Mouse (Mus musculus) liver, adult 2 months (tissue): ENCODE measurements around the gene Ezh1. TPM values are rescaled to one million over a fixed set of nuclear protein-coding genes. Genes with fewer than 3 reads are reported as not detected.

Experiments used
- DNase-seq: peaks from one replicate; pipeline ENCODE4 v3.0.0-alpha.2; 2011; ENCODE audit warnings: low read depth, low spot score; ENCODE audit errors: extremely low read depth
- H3K27ac ChIP-seq: fragments of 200-500 bp; replicated peaks from 2 replicates; pipeline ENCODE4 v1.5.1; 2012; ENCODE audit warnings: low read depth, mild to moderate bottlenecking, control low read depth, inconsistent platforms, low read length; ENCODE audit not compliant: insufficient read depth
- H3K27me3 ChIP-seq: fragments of 200-500 bp; 2 replicates; pipeline ENCODE4 v1.6.1; 2012; ENCODE audit warnings: mild to moderate bottlenecking, moderate library complexity, low read length, inconsistent platforms; ENCODE audit not compliant: control insufficient read depth, insufficient read depth
- H3K36me3 ChIP-seq: fragments of 200-500 bp; 2 replicates; pipeline ENCODE4 v1.6.1; 2012; ENCODE audit warnings: low read length, inconsistent platforms; ENCODE audit not compliant: control insufficient read depth, insufficient read depth
- H3K4me1 ChIP-seq: fragments of 200-500 bp; 2 replicates; pipeline ENCODE4 v1.6.1; 2011; ENCODE audit warnings: low read length; ENCODE audit not compliant: control insufficient read depth, insufficient read depth
- H3K4me3 ChIP-seq: fragments of 200-500 bp; 2 replicates; pipeline ENCODE4 v1.5.1; 2011; ENCODE audit warnings: low read depth, mild to moderate bottlenecking, control low read depth, low read length, moderate library complexity; ENCODE audit not compliant: insufficient read depth
- H3K79me2 ChIP-seq: fragments of 200-500 bp; 2 replicates; pipeline ENCODE4 v1.6.1; 2012; ENCODE audit warnings: inconsistent platforms, mild to moderate bottlenecking, low read length, moderate library complexity; ENCODE audit not compliant: control insufficient read depth, insufficient read depth
- H3K9ac ChIP-seq: fragments of 200-500 bp; 2 replicates; pipeline ENCODE4 v1.6.1; 2012; ENCODE audit warnings: low read depth, mild to moderate bottlenecking, control low read depth, inconsistent platforms, low read length
- CTCF ChIP-seq: fragments of 200-500 bp; IDR thresholded peaks from 2 replicates; pipeline ENCODE4 v1.5.1; 2011; ENCODE audit warnings: low read depth, low read length, control low read depth
- POLR2A ChIP-seq: fragments of 200-500 bp; IDR thresholded peaks from 2 replicates; pipeline ENCODE4 v1.6.1; 2011; ENCODE audit warnings: low read length, control low read depth; ENCODE audit not compliant: insufficient read depth; ENCODE audit errors: extremely low read depth
- WGBS: fragments of 180-500 bp; shearing (Covaris S2); methylation state at CpG from one replicate; pipeline ENCODE4 v1.1.7; 2018; 5-methylcytosine and 5-hydroxymethylcytosine counted together
- polyA plus RNA-seq: library from polyadenylated mRNA; depleted of rRNA; stranded (reverse); fragments of >200 nt; gene quantifications from 2 replicates; pipeline ENCODE4 v1.2.3, GENCODE M21; 2012
- total RNA-seq: library from RNA; depleted of rRNA; stranded (reverse); fragments of >200 nt; gene quantifications from 2 replicates; pipeline ENCODE4 v1.2.3, GENCODE M21; 2014

The Ezh1 gene
- total and polyA plus RNA-seq, 2 experiments = 9.2 to 10.5 TPM

DNA sequence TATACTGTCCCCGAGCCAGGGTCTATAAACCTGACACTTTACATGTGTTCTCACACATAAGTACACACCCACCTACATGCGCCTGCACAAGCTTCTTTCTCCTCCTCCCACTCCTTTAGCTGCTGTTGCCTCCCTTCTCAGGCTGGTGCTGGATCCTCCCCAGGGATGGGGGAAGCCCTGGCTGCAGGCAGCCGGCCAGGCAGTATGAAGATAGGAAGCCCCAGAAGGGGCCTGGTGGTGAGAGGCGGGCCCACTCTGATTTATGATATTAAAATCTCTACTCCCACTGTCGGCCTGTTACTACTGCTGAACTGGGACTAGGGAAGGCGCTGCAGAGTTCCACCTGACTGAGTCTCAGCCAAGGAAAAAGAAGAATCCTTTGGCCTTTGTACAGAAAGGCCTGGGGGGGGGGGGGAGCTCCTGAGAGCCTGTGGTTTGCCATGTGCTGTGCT is 33.0 kb upstream of the Ezh1 start:
- no peaks in the 10 kb centered on the region for H3K79me2 ChIP-seq
- peaks cover 10% of the 10 kb centered on the region for H3K4me1 ChIP-seq
- H3K36me3 ChIP-seq = no peaks in the 10 kb centered on the region; the same call in 1 of the 2 replicates
- H3K4me3 ChIP-seq = no peak overlapping the region
- peak overlapping the region; percentile 57; the same call in 1 of the 2 replicates for H3K27ac ChIP-seq
- WGBS = 47% methylated on average over 6 of the region's 6 CpGs
- no peak for DNase-seq
- TF ChIP-seq POLR2A (no peak), CTCF (no peak)
- no peaks in the 10 kb centered on the region for H3K27me3 ChIP-seq
- H3K9ac ChIP-seq = no peak overlapping the region

DNA sequence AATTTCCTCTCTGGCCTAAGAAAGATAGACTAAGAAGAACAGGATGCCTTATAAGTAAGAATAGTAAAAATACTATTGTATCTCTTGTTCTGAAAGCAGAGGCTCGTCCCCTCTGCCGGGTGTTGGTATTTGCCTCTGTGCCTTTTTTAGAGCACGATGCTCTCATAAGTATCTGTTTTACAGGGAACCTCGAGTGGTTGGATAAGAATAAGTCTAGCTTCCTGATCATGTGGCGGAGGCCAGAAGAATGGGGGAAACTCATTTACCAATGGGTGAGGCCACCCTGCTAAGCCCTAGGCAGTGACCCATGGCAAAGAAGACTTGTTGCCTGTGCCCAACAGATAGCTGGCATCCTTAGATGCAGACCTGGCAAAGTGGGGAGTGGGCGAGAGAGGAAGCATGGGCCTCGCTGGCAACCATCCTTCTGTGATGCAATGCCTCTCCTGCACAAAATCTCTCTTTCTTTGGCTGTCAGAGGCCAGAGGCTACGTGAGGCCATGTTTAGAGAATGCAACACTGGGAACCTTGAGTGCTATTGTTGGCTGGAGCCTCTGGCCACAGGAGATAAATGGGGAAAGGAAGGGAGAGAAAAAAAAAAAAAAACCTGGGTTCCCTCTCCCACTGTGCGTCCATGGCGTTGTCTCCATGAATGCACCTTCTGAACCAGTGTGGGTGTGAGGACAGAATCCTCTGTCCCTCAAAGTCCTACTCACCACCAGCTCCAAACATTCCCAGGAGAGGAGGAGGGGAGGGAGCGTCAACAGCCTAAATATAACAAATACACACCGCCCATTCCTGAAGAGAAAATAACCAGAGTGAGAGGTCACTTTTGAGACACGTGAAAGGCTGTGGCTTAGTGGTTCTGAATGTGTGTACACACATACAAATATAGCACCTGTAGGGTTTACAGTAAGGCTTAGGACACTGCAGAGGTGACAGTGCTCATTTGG is 29.8 kb upstream of the Ezh1 start:
- H3K4me1 ChIP-seq = peaks cover 10% of the 10 kb centered on the region

DNA sequence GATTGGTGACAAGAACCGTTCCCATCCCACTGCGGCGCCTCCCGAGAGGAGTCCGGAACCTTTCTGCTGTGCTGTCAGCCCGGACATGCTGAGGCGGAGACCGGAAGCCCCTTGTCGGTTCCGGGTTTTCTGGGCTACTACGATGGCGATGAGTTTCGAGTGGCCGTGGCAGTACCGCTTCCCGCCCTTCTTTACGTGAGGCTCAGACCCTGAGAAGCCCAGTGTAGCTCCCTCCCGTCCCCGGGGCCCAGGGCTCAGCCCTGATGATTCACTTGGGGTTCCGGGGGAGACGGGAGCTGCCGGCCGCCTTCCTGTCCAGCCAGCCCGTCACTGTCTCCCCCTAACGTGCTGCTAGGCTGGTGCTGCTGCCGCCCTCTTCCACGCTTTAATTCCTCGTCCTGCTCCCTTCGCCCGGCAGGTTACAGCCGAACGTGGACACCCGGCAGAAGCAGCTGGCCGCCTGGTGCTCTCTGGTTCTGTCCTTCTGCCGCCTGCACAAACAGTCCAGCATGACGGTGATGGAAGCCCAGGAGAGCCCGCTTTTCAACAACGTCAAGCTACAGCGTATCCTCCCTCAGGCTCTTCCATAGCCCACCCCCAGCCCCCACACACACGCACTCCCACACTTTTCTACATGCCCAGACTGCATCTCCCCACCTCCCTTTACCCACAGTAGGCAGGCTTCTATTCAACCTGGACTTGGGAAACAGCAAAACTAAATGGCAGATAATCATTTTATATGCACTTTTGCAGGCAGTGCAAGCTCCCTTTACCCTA is 27.5 kb upstream of the Ezh1 start, which contains the start of gene Vps25:
Vps25 (plus strand) TSS at position 95 of the 777 bp plus-strand sequence.
- Histone ChIP-seq H3K79me2 (peaks cover 6% of the 10 kb centered on the region; the same call in 1 of the 2 replicates), H3K4me1 (peaks cover 4% of the 10 kb centered on the region; the same call in 1 of the 2 replicates), H3K27me3 (no peaks in the 10 kb centered on the region), H3K36me3 (no peaks in the 10 kb centered on the region), H3K9ac (peak within 1 kb of the TSS; percentile 82), H3K4me3 (peak within 1 kb of the TSS; percentile 76), H3K27ac (peak within 1 kb of the TSS; percentile 30)
- TF ChIP-seq CTCF (peak; percentile 21; the same call in 1 of the 2 replicates), POLR2A (peak; percentile 66; the same call in 1 of the 2 replicates)
- under 1% methylated on average over 40 of the region's 40 CpGs for WGBS
- DNase-seq = peak; percentile 74

More for the DNA sequence above, 29.8 kb upstream of the Ezh1 start:
- TF ChIP-seq POLR2A (no peak), CTCF (no peak)
- no peak overlapping the region for H3K27ac ChIP-seq
- H3K36me3 ChIP-seq = no peaks in the 10 kb centered on the region; the same call in 1 of the 2 replicates
- no peaks in the 10 kb centered on the region for H3K27me3 ChIP-seq
- peaks cover 6% of the 10 kb centered on the region; the same call in 1 of the 2 replicates for H3K79me2 ChIP-seq
- no peak overlapping the region for H3K9ac ChIP-seq
- no peak for DNase-seq
- WGBS = 65% methylated on average over 13 of the region's 13 CpGs
- no peak overlapping the region for H3K4me3 ChIP-seq

DNA sequence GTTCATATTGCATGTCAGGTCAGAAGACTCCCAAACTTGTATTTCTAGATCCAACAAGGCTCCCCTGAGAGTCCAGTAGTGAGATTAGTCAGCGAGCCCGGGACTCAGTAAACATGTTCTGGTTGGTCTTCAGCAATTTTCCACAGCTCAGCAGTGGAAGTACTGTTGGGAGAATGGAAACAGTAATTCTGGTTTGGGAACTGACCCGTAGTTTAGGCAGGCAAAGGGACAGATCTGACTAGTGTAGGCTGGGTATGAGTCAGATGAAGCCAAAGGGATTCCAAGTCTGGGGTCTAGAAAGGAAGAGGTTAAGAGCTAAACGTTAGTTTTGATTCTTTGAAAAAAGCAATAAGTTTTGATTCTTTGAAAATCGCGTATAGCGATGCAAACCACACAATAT is 26.7 kb upstream of the Ezh1 start:
- TF ChIP-seq CTCF (no peak), POLR2A (no peak)
- H3K9ac ChIP-seq = peak overlapping the region; percentile 69
- H3K36me3 ChIP-seq = no peaks in the 10 kb centered on the region

DNA sequence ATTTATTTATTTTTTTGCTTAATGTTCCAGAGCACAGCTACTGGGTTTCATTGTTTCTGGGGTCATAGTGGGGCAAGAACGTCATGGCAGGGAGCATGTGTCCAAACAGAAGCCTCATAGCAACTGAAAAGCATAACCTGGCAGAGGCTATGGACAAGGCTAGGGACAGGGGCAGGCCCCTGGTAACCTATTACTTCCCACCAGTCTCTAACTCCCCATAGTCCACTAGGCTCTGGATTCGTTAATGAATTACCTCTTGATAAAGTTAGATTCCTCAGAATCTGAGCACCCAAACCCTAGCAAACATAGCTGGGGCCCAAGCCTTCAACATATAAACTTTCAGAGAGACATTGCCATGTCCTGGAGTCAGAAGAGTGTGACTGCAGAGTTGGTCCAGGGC is 24.8 kb upstream of the Ezh1 start:
- TF ChIP-seq CTCF (no peak), POLR2A (no peak)
- H3K27ac ChIP-seq = no peak overlapping the region
- H3K4me3 ChIP-seq = no peak overlapping the region
- WGBS = 59% methylated on average over 2 of the region's 2 CpGs
- H3K27me3 ChIP-seq = peaks cover 5% of the 10 kb centered on the region; the same call in 1 of the 2 replicates
- DNase-seq = no peak
- no peaks in the 10 kb centered on the region for H3K36me3 ChIP-seq
- no peak overlapping the region for H3K9ac ChIP-seq
- H3K4me1 ChIP-seq = peaks cover 4% of the 10 kb centered on the region; the same call in 1 of the 2 replicates
- H3K79me2 ChIP-seq = peaks cover 6% of the 10 kb centered on the region; the same call in 1 of the 2 replicates

More for the DNA sequence above, 26.7 kb upstream of the Ezh1 start:
- no peak for DNase-seq
- peaks cover 6% of the 10 kb centered on the region; the same call in 1 of the 2 replicates for H3K79me2 ChIP-seq
- WGBS = 1% methylated on average over 7 of the region's 7 CpGs
- no peaks in the 10 kb centered on the region for H3K27me3 ChIP-seq
- peak overlapping the region; percentile 17 for H3K27ac ChIP-seq
- H3K4me3 ChIP-seq = peak overlapping the region; percentile 76
- H3K4me1 ChIP-seq = peaks cover 4% of the 10 kb centered on the region; the same call in 1 of the 2 replicates
